In genomic region chr11:54064412-54064978, GRCm38 (mm10) we compare ENCODE assay signal across 23 mouse cellular contexts. TPM values are rescaled to one million over a fixed set of nuclear protein-coding genes. Genes with fewer than 3 reads are reported as not detected.
A peak's percentile ranks its signal among the peaks of the same experiment; 100 is the strongest.
DNase-seq lines count a peak whose midpoint lies in the region; TF ChIP-seq lines count a peak whose summit lies in the region.
"Had no signal": no experiment of that assay in that cellular context is flagged by ENCODE, and none has a peak within 500 bp of the region (broad histone marks: within the 10 kb centered on the region; RNA-seq: fewer than 3 reads in every experiment).

No protein-coding gene starts in this region.

- H3K27ac ChIP-seq in heart, embryonic 10.5 days, result peak overlapping the region; percentile 44; the same call in 1 of the 2 replicates
- 0 out of 2 replicates have a peak overlapping the region, but pooled peaks have one; percentile 79 for H3K27ac ChIP-seq in spleen, adult 2 months (ENCODE audit: insufficient read depth, low read length)
- H3K27ac ChIP-seq: heart, embryonic 13.5 days; hindbrain, postnatal 0 days; limb, embryonic 12.5 days; macrophage; midbrain, embryonic 10.5 days had no signal

- 39% methylated on average over 3 of the region's 3 CpGs for WGBS in heart, embryonic 10.5 days
- 86% methylated on average over 3 of the region's 3 CpGs for WGBS in spleen, adult 2 months

- no peak for TF ChIP-seq POLR2A in spleen, adult 2 months (IDR thresholded peaks at IDR 0.05; ENCODE audit: low read depth, low read length)

- H3K4me1 ChIP-seq in heart, embryonic 10.5 days, result peaks cover 61% of the 10 kb centered on the region
- H3K4me1 ChIP-seq in spleen, adult 2 months (ENCODE audit: control insufficient read depth, insufficient read depth, insufficient read length), result peaks cover 6% of the 10 kb centered on the region; the same call in 1 of the 2 replicates

- H3K36me3 ChIP-seq in heart, embryonic 10.5 days, result no peaks in the 10 kb centered on the region
- H3K36me3 ChIP-seq in spleen, adult 2 months (ENCODE audit: control insufficient read depth, insufficient read depth, low read length), result no peaks in the 10 kb centered on the region
- H3K36me3 ChIP-seq: heart, embryonic 13.5 days; midbrain, embryonic 10.5 days had no signal

- intact Hi-C loops in heart, postnatal 36 days (cut with DNase I), result no loop called here

- no peaks in the 10 kb centered on the region for H3K9me3 ChIP-seq in heart, embryonic 10.5 days
- H3K9me3 ChIP-seq: heart, embryonic 13.5 days; limb, embryonic 12.5 days; midbrain, embryonic 10.5 days had no signal

- peaks cover 58% of the 10 kb centered on the region for H3K27me3 ChIP-seq in heart, embryonic 10.5 days (ENCODE audit: insufficient read depth, poor library complexity, severe bottlenecking)
- H3K27me3 ChIP-seq in spleen, adult 2 months (ENCODE audit: control insufficient read depth, insufficient read depth, low read length), result peaks cover 3% of the 10 kb centered on the region
- H3K27me3 ChIP-seq: limb, embryonic 12.5 days; Patski had no signal

- no peak overlapping the region for H3K4me3 ChIP-seq in heart, embryonic 10.5 days
- H3K4me3 ChIP-seq in spleen, adult 2 months (ENCODE audit: extremely low read depth, insufficient read depth, insufficient read length), result no peak overlapping the region
- H3K4me3 ChIP-seq: heart, embryonic 13.5 days; limb, embryonic 12.5 days; midbrain, embryonic 10.5 days had no signal

- peak; percentile 7 for DNase-seq in adrenal gland, postnatal 10 days
- no peak for DNase-seq in adrenal gland, postnatal 36 days
- DNase-seq in heart, embryonic 10.5 days (ENCODE audit: low spot score), result no peak
- DNase-seq in heart, postnatal 36 days, result no peak
- DNase-seq in spleen, adult 2 months (ENCODE audit: low read depth in 1 of 2, low spot score in 2 of 2), result no peak
- DNase-seq in spleen, postnatal 36 days (ENCODE audit: low spot score in 2 of 2), result no peak
- no peak for DNase-seq in urinary bladder, postnatal 36 days (ENCODE audit: low spot score in 2 of 2)
- no peak for DNase-seq in layer of hippocampus, adult 18-20 months (ENCODE audit: low spot score in 2 of 2)
- DNase-seq: adrenal gland, adult 2 months; cerebellum, adult 8-10 months; gastrocnemius, postnatal 25 days; kidney, adult 9 months; kidney, postnatal 14 days; layer of hippocampus, postnatal 36 days; liver, postnatal 0 days; right cerebral cortex, postnatal 4 days had no signal

- TF ChIP-seq CTCF in spleen, adult 2 months (IDR thresholded peaks at IDR 0.05; ENCODE audit: extremely low read depth, insufficient read depth, insufficient read length, insufficient replicate concordance), result no peak

RNA-seq across cellular contexts. Expression of gene Pdlim4, which starts 4.3 kb away (rescaled TPM):
- total RNA-seq in adrenal gland, postnatal 10 days (2021), result 10 to 100 TPM; 14.3 to 23.9 TPM
- 10 to 100 TPM in 1 of 2 experiments, 1 to 10 TPM in 1; 6.5 to 29.5 TPM for total RNA-seq in adrenal gland, postnatal 36 days (2021)
- 12.9 and 27.8 TPM in 2 replicates for polyA plus RNA-seq in heart, embryonic 10.5 days (2016; fragmentation: Nextera tagmentation; extraction: Ambion mirVana)
- total RNA-seq in heart, postnatal 36 days (2021), result 10 to 100 TPM; 29.4 to 37.1 TPM
- polyA plus RNA-seq in spleen, adult 2 months (2012; rRNA removed), result 53.3 and 73.3 TPM in 2 replicates
- 10 to 100 TPM; 14.8 to 15.4 TPM for total RNA-seq in layer of hippocampus, adult 18-20 months (2021)

RNA-seq across cellular contexts. Expression of gene P4ha2, which starts 35.4 kb away (rescaled TPM):
- 10 to 100 TPM; 18.6 to 20.1 TPM for total RNA-seq in adrenal gland, postnatal 10 days (2021)
- total RNA-seq in adrenal gland, postnatal 36 days (2021), result 10 to 100 TPM; 29.2 to 41.5 TPM
- 57.7 and 69.0 TPM in 2 replicates for polyA plus RNA-seq in heart, embryonic 10.5 days (2016; fragmentation: Nextera tagmentation; extraction: Ambion mirVana)
- 10 to 100 TPM; 44.0 to 66.1 TPM for total RNA-seq in heart, postnatal 36 days (2021)
- polyA plus RNA-seq in spleen, adult 2 months (2012; rRNA removed), result 2.6 and 2.8 TPM in 2 replicates
- 10 to 100 TPM; 26.9 to 30.7 TPM for total RNA-seq in layer of hippocampus, adult 18-20 months (2021)
- total RNA-seq: neutrophil, adult 5-6 weeks had no signal

RNA-seq across cellular contexts. Expression of gene Slc22a4, which starts 36.6 kb away (rescaled TPM):
- total RNA-seq in adrenal gland, postnatal 10 days (2021), result 1 to 10 TPM; 3.3 to 4.2 TPM
- total RNA-seq in adrenal gland, postnatal 36 days (2021), result 1 to 10 TPM; 4.3 to 8.2 TPM
- polyA plus RNA-seq in heart, embryonic 10.5 days (2016; fragmentation: Nextera tagmentation; extraction: Ambion mirVana), result 3.4 and 4.5 TPM in 2 replicates
- 1 to 10 TPM; 4.2 to 4.6 TPM for total RNA-seq in heart, postnatal 36 days (2021)
- polyA plus RNA-seq in spleen, adult 2 months (2012; rRNA removed), result 4.6 and 5.4 TPM in 2 replicates
- total RNA-seq in layer of hippocampus, adult 18-20 months (2021), result 1 to 10 TPM; 6.1 to 6.7 TPM
